Mouse (Mus musculus) CH12.LX (cell line): ENCODE data around the gene 4933427D14Rik. TPM values are rescaled to one million over a fixed set of nuclear protein-coding genes. Genes with fewer than 3 reads are reported as not detected.

Experiments used
- DNase-seq: peaks from one replicate; pipeline ENCODE4 v3.0.0-alpha.2; 2013; ENCODE audit errors: extremely low read depth
- H3K27ac ChIP-seq: 2 replicates; pipeline ENCODE4 v1.5.1; 2012; ENCODE audit warnings: low read depth, mild to moderate bottlenecking, control low read depth, moderate library complexity; ENCODE audit not compliant: insufficient read depth
- H3K27me3 ChIP-seq: replicated peaks from 2 replicates; pipeline ENCODE3; 2012; ENCODE audit warnings: inconsistent platforms
- H3K36me3 ChIP-seq, 2 experiments: replicated peaks in 1 of 2; 2 replicates each; pipeline versions ENCODE3 to v1.6.1; 2012; ENCODE audit warnings: inconsistent platforms in 1 of 2, low read length in 1 of 2, mild to moderate bottlenecking in 1 of 2, mixed read lengths in 1 of 2, moderate library complexity in 1 of 2; ENCODE audit not compliant: control insufficient read depth in 1 of 2, insufficient read depth in 1 of 2
- H3K4me1 ChIP-seq, 2 experiments: 2 replicates each; pipeline ENCODE4 v1.6.1; 2012; ENCODE audit warnings: inconsistent platforms in 1 of 2, moderate library complexity in 1 of 2; ENCODE audit not compliant: insufficient read depth in 2 of 2, control insufficient read depth in 1 of 2
- H3K4me2 ChIP-seq: 2 replicates; pipeline ENCODE4 v1.6.1; 2012; ENCODE audit warnings: low read depth, mild to moderate bottlenecking, control low read depth; ENCODE audit not compliant: poor library complexity, insufficient read depth, severe bottlenecking
- H3K4me3 ChIP-seq, 3 experiments: fragments of 150-350 bp in 1 of 3; sonication (generic) in 1 of 3; replicated peaks in 1 of 3; 2 replicates each; pipeline versions ENCODE3 to v1.5.1; 2011 to 2012; ENCODE audit warnings: low read depth in 2 of 3, low read length in 2 of 3, mild to moderate bottlenecking in 2 of 3, moderate library complexity in 2 of 3, control low read depth in 1 of 3, improper control_type of control experiment in 1 of 3, inconsistent platforms in 1 of 3, mixed read lengths in 1 of 3; ENCODE audit not compliant: poor library complexity in 1 of 3
- H3K79me2 ChIP-seq: replicated peaks from 2 replicates; pipeline ENCODE4 v1.6.1; 2012; ENCODE audit warnings: mild to moderate bottlenecking, moderate library complexity; ENCODE audit not compliant: control insufficient read depth, poor library complexity, insufficient read depth, severe bottlenecking; ENCODE audit errors: extremely low read depth
- H3K9ac ChIP-seq: 2 replicates; pipeline ENCODE4 v1.6.1; 2012; ENCODE audit warnings: low read depth, mild to moderate bottlenecking, control low read depth, moderate library complexity; ENCODE audit not compliant: insufficient read depth
- H3K9me3 ChIP-seq: replicated peaks from 2 replicates; pipeline ENCODE3; 2012; ENCODE audit warnings: low read length, inconsistent platforms, mixed read lengths
- CHD1 ChIP-seq: IDR thresholded peaks from 2 replicates; pipeline ENCODE4 v1.6.1; 2012; ENCODE audit warnings: low read depth, low read length, improper control_type of control experiment, inconsistent platforms
- CTCF ChIP-seq, 2 experiments: IDR thresholded peaks in 1 of 2; conservative IDR thresholded peaks in 1 of 2; 2 replicates each; pipeline ENCODE4 v1.5.1; 2011 to 2012; ENCODE audit warnings: low read depth in 2 of 2, low read length in 2 of 2, improper control_type of control experiment in 1 of 2, inconsistent platforms in 1 of 2, mild to moderate bottlenecking in 1 of 2, moderate library complexity in 1 of 2
- GABPA ChIP-seq: IDR thresholded peaks from 2 replicates; pipeline ENCODE4 v1.6.1; 2012; ENCODE audit warnings: low read depth, low read length, improper control_type of control experiment, inconsistent platforms; ENCODE audit not compliant: insufficient replicate concordance
- HCFC1 ChIP-seq: IDR thresholded peaks from 2 replicates; pipeline ENCODE4 v1.6.1; 2012; ENCODE audit warnings: low read depth, mild to moderate bottlenecking, inconsistent platforms, low read length, improper control_type of control experiment
- IRF4 ChIP-seq: IDR thresholded peaks from 2 replicates; pipeline ENCODE4 v1.6.1; 2014; ENCODE audit warnings: low read depth, mild to moderate bottlenecking, inconsistent platforms, low read length, improper control_type of control experiment
- KAT2A ChIP-seq: IDR thresholded peaks from 2 replicates; pipeline ENCODE4 v1.6.1; 2012; ENCODE audit warnings: low read length, improper control_type of control experiment, inconsistent platforms; ENCODE audit not compliant: insufficient replicate concordance
- MAFK ChIP-seq: IDR thresholded peaks from 2 replicates; pipeline ENCODE4 v1.6.1; 2011; ENCODE audit warnings: low read length, improper control_type of control experiment; ENCODE audit not compliant: insufficient replicate concordance
- MAZ ChIP-seq: IDR thresholded peaks from 2 replicates; pipeline ENCODE4 v1.6.1; 2012; ENCODE audit warnings: low read depth, mild to moderate bottlenecking, inconsistent platforms, low read length, improper control_type of control experiment, moderate library complexity
- MEF2A ChIP-seq: IDR thresholded peaks from 2 replicates; pipeline ENCODE4 v1.6.1; 2014; ENCODE audit warnings: low read depth, mild to moderate bottlenecking, inconsistent platforms, low read length, improper control_type of control experiment, borderline replicate concordance
- NRF1 ChIP-seq: IDR thresholded peaks from 2 replicates; pipeline ENCODE4 v1.6.1; 2014; ENCODE audit warnings: low read depth, mild to moderate bottlenecking, inconsistent platforms, low read length, improper control_type of control experiment, moderate library complexity
- PAX5 ChIP-seq: IDR thresholded peaks from 2 replicates; pipeline ENCODE4 v1.6.1; 2012; ENCODE audit warnings: low read length, inconsistent platforms, mixed read lengths
- POLR2A ChIP-seq: IDR thresholded peaks from 2 replicates; pipeline ENCODE4 v1.6.1; 2011; ENCODE audit warnings: low read depth, mild to moderate bottlenecking, improper control_type of control experiment, low read length
- POLR2AphosphoS2 ChIP-seq: IDR thresholded peaks from 2 replicates; pipeline ENCODE4 v1.6.1; 2011; ENCODE audit warnings: low read depth, low read length, improper control_type of control experiment
- RCOR1 ChIP-seq: conservative IDR thresholded peaks from 2 replicates; pipeline ENCODE4 v1.6.1; 2012; ENCODE audit warnings: low read depth, mild to moderate bottlenecking, inconsistent platforms, low read length, improper control_type of control experiment
- SMC3 ChIP-seq: IDR thresholded peaks from 2 replicates; pipeline ENCODE4 v1.6.1; 2011; ENCODE audit warnings: low read depth, low read length, improper control_type of control experiment
- TCF12 ChIP-seq: IDR thresholded peaks from 2 replicates; pipeline ENCODE4 v1.6.1; 2014; ENCODE audit warnings: low read depth, mild to moderate bottlenecking, inconsistent platforms, low read length, improper control_type of control experiment
- UBTF ChIP-seq: IDR thresholded peaks from 2 replicates; pipeline ENCODE4 v1.6.1; 2012; ENCODE audit warnings: low read depth, mild to moderate bottlenecking, inconsistent platforms, low read length, improper control_type of control experiment, moderate library complexity
- USF1 ChIP-seq: IDR thresholded peaks from 2 replicates; pipeline ENCODE4 v1.6.1; 2014; ENCODE audit warnings: low read depth, mild to moderate bottlenecking, inconsistent platforms, low read length, improper control_type of control experiment
- USF2 ChIP-seq: conservative IDR thresholded peaks from 2 replicates; pipeline ENCODE4 v1.6.1; 2011; ENCODE audit warnings: low read depth, low read length, improper control_type of control experiment
- ZC3H11A ChIP-seq: IDR thresholded peaks from 2 replicates; pipeline ENCODE4 v1.6.1; 2012; ENCODE audit warnings: low read depth, mild to moderate bottlenecking, inconsistent platforms, low read length, improper control_type of control experiment
- dilution Hi-C: fragments of 300-500 bp; cut with MboI; formaldehyde crosslinking; loops from 2 replicates; pipeline ENCODE4 v1.14.3; 2020; ENCODE audit warnings: low sequenced_read_pairs; ENCODE audit not compliant: extremely low pct_unique_long_range_greater_than_20kb, extremely low pct_ligation_motif_present
- in situ Hi-C: fragments of 300-500 bp; cut with MboI; formaldehyde crosslinking; loops from 3 replicates; pipeline ENCODE4 v1.14.3; 2019; ENCODE audit warnings: low sequenced_read_pairs, low pct_ligation_motif_present, low pct_unique_long_range_greater_than_20kb, mixed read lengths
- polyA plus RNA-seq: library from polyadenylated mRNA; unstranded; fragments of >175 nt; gene quantifications from 2 replicates; pipeline ENCODE4 v1.2.1, GENCODE M21; 2012; ENCODE audit warnings: low read depth; ENCODE audit not compliant: insufficient read length
- total RNA-seq, 2 experiments: library from RNA; depleted of rRNA; stranded (reverse); fragments of 300-350 nt in 1 of 2; fragments of >200 nt in 1 of 2; gene quantifications; 2 replicates each; pipeline ENCODE4 v1.2.3; 2012 to 2014

4933427D14Rik gene
- total and polyA plus RNA-seq, 3 experiments: 6.8 to 9.3 (median 7.8) TPM

DNA sequence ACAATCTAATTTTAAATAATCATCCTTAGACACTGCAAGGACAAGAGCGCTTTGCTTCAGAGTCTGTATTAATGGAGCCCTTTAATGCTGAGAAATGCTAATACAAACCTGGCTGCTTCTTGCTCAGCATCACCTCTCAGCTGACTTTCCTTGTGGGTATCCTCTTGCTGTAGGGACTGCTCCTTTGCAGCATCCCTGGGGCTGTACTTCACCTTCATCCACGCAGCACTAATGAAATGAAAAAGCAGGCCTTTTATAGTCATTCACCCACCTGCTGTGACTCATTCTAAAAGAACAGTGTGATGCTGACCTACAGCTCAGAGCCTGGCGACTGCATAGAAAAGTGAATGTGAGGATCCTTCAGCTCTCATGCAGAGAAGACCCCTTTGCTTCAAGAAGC is 30.7 kb downstream of the 4933427D14Rik start:
- Histone ChIP-seq H3K36me3 (peaks cover 43 to 83% of the 10 kb centered on the region in 2 experiments), H3K27me3 (no peaks in the 10 kb centered on the region), H3K79me2 (no peaks in the 10 kb centered on the region), H3K4me1 (peaks cover 0 to 7% of the 10 kb centered on the region in 2 experiments; a peak in 1 of 4 replicates)
- in situ Hi-C loops (no loop called here), dilution Hi-C loops (no loop called here)
- DNase-seq: no peak
- TF ChIP-seq MEF2A: no peak
- TF ChIP-seq MAZ: no peak
- TF ChIP-seq KAT2A: no peak
- TF ChIP-seq MAFK: no peak
- TF ChIP-seq POLR2A: no peak
- TF ChIP-seq USF1: no peak
- TF ChIP-seq SMC3: no peak
- no peak for TF ChIP-seq PAX5
- TF ChIP-seq USF2: no peak
- no peak for TF ChIP-seq CHD1
- no peak for TF ChIP-seq UBTF
- no peak for TF ChIP-seq IRF4
- no peak for TF ChIP-seq NRF1
- no peak for TF ChIP-seq CTCF (conservative IDR thresholded peaks at IDR 0.05 in 1 of 2, IDR thresholded peaks at IDR 0.05 in 1 of 2; ENCODE audit: low read depth in 2 of 2, low read length in 2 of 2)
- no peak for TF ChIP-seq ZC3H11A
- no peak for TF ChIP-seq RCOR1
- no peak for TF ChIP-seq POLR2AphosphoS2
- no peak for TF ChIP-seq HCFC1
- TF ChIP-seq, all 38 proteins: peak for 0
- H3K4me2 ChIP-seq: no peak overlapping the region
- H3K9me3 ChIP-seq: no peaks in the 10 kb centered on the region
- no peak overlapping the region for H3K4me3 ChIP-seq
- H3K9ac ChIP-seq: no peak overlapping the region
- no peak overlapping the region for H3K27ac ChIP-seq

DNA sequence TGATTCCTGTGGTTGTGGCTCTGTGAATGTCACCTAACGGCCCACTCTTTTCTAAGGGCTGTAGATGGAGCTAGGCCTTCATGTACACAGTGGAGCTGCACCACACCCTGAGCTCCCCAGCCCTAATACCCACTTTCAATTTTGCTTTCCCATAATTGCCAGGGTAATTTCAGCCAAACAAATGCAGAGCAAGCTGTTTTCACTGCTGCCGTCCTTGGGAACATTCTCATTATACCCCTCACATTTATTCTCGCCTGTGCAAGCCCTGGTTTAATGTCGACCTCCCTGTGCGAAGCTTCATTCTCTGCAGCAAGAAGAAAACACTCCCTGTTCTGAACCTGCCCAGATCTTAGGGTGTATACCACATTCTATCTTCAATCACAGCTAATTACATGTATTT is 31.3 kb downstream of the 4933427D14Rik start:
- no peak for DNase-seq
- Histone ChIP-seq H3K79me2 (no peaks in the 10 kb centered on the region), H3K9me3 (no peaks in the 10 kb centered on the region), H3K9ac (no peak overlapping the region), H3K4me1 (peaks cover 0 to 7% of the 10 kb centered on the region in 2 experiments; a peak in 1 of 4 replicates), H3K27me3 (no peaks in the 10 kb centered on the region), H3K4me2 (no peak overlapping the region), H3K4me3 (no peak overlapping the region), H3K27ac (no peak overlapping the region), H3K36me3 (peaks cover 40 to 79% of the 10 kb centered on the region in 2 experiments)
- TF ChIP-seq TCF12 (no peak), GABPA (no peak), MAFK (no peak), ZC3H11A (no peak)
- in situ Hi-C loops: no loop called here
- dilution Hi-C loops: no loop called here
